Mouse (Mus musculus) left cerebral cortex, postnatal 4 days (tissue): ENCODE results near the gene Ube4a. TPM values are rescaled to one million over a fixed set of nuclear protein-coding genes. Genes with fewer than 3 reads are reported as not detected.

Source experiments
- DNase-seq: peaks from one replicate; pipeline ENCODE4 v3.0.0-alpha.2; 2022
- intact Hi-C: fragments of 180-260 bp; cut with DNase I; formaldehyde crosslinking; loops from one replicate; pipeline ENCODE4 v1.15.1; 2025
- total RNA-seq, 2 experiments: library from RNA; stranded (reverse); gene quantifications; 2 replicates each; pipeline ENCODE4 v1.2.3; 2021

Gene Ube4a
- 100 to 1,000 TPM in 1 of 2 experiments, 10 to 100 TPM in 1; 95.1 to 104 TPM for total RNA-seq

DNA sequence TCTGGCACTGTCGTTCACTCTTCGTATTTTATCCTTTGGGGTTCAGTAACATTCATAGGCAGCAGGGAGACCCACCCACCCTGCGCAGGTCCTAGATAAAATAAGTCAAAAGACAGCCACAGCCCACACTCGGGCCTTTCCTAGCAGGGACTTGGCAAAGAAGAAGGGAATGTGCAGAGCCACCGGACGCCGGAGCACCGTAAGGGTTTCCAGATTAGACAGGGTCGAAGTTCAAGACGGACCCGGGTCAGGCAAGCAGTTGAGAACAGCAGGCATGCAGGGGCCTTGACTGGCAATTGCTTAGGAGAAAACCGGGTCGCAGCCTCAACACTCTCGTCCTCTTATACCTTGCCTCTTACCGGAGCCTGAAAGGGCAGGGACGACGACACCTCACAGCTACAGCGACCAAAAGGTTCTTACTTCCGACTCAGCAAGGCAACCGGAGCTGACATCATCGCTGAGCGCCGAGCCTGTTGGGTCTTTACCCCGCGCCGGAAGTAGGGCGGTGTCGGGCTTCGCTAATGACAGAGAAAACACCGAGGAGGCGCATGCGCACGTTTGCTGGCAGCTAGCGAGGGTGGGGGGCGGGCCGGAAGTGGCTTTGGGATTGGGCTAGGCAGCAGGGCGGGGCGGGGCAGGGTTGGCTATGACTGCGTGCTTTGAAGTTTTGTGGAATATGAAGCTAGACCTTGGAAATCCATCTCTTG, at the start of gene Ube4a:
Ube4a (minus strand) TSS at position 475 of the 707 bp plus-strand sequence.
- intact Hi-C loops, result loop anchor here (5.0 kb wide), 2 partner anchors 82 to 83 kb away; partner anchors contain the start of gene Kmt2a
- DNase-seq, result peak; percentile 99

DNA sequence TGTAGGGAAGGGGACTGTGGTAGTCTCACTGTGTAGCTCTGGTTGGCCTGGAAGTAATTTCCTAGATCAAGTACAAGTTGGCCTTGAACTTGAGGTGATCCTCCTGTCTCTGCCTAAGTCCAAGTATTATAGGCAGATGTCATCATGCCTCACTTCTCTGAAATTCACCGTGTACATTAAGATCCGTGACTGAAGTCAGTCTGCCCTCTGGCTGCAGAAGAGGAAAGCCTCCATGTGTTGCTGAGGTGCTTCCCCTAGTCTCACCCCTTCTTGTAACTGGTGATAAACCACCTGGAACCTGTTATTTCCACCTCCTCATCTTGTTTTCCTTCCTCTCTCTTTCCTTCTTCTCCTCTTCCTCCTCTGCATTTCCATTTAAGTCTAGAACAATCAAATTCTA, 49.5 kb upstream of the Ube4a start:
- DNase-seq, result no peak
- intact Hi-C loops, result no loop called here

DNA sequence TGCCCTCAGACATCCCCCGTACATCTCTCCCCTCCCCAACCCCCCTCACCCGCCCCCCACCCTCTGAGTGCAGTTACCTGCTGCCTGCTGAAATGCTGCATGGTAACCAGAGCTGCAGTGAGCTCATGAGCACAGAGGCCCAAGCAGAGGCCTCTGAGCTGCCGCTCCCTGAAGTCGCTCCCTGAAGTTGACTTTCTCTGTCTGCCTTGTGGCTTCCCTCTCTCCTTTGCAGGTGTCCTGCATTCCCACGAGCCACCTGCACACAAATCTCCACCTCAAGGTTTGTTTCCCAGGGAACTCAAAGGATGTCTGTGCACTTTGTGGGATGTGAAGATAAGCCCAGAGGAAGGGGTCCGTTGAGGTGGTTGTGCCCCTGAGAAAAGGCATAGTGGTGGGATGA, 45.9 kb upstream of the Ube4a start:
- DNase-seq, result no peak
- intact Hi-C loops, result no loop called here

DNA sequence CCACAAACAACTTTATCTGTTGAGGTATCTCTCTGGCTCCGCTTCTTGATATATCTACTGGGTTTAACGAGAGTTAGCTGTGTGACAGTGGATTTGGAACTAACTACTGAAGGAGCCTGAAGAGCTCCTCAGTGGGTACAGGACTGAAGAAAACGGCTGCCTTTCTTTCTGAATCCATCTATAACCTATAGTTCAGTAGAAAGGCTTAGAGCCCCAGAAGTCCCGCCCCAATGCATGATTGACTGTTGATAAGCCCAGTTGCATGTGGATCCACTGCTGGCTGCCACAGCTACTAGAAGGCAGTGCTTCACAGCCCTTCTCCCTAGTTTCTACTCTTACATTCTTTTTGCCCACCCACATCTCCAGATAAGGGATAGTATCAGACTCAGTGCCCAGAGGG, 45.1 kb upstream of the Ube4a start:
- intact Hi-C loops, result no loop called here
- DNase-seq, result no peak

DNA sequence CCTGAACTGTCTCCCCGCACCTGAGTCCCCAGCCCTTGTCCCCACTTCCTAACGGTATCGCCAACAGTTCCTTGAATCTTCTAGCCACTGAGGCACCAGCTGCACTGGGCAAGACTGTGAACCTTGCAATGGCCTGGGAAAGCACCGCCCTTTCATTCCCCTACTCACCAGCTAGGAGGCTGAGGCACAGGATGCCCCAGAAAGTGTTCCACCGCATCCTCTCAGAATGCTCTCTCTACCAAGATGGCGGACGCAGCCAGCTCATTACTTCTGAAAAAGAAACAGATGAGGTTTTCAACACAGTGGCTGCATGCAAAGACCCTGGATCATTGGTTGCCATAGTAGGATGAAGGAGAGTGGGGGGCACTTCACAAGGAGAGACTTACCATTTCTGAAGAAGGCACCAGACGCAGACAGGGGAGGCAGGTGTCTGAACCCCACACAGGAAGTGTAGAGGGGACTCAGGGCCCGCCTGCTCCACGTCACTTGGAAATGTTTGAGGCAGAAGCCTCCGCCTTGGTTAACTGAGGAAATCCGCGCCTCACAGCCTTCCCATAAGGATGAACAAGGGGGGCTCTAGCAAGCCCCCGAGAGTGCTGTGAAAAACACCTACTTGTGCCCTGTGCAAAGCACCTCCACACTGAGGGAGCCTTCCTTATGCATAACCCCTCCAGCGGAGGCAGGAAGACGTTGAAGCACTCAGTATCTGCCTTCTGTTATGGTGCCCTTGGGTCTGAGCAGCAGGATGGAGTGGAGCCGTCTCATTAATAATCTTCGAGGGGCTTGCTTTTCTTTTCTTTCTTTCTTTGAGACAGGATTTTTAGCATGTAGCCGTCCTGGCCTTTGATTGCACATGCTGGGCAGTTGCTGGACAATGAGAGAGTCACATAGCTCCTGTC, 44.0 kb upstream of the Ube4a start, which contains the start of gene Cd3e:
Cd3e (minus strand) TSS at position 448 of the 899 bp plus-strand sequence.
- intact Hi-C loops, result no loop called here
- DNase-seq, result no peak

DNA sequence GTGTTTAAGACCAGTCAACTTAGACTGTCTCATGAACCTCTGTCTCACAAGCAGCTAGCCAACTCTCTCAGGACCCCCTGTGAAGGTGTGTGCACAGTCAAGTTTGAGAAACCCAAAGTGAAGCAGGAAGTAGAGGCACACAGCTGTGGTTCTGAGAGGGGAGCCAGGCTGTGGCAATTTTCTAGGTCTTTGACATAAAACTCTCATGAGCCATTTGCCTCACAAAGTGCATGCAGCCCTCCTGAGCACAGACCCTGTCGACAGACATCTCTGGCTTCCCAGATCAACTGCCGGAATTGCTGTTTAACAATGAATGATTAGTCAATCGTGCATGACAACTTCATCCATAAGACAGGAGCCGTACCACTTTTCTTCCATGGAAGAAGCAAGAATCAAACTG, 42.9 kb upstream of the Ube4a start:
- intact Hi-C loops, result no loop called here
- no peak for DNase-seq

DNA sequence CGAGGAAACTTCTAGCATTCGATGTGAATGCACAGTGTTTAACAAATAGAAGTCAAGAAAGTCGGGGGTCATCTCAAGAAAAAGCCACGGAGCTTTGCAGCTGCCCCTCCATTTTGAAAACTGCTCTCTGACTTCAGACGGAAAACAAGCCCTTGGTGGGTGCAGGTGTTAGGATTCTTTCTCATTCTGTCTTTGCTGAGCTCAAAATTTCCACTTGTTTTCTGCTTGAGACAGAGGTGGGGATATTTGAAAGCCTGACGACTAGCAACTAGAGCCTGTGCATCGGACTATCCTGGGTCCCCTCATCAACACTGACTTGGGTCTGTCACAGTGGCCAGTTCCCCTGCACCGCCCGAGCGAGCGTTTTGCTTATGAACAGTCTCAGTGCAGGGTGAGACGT, 42.0 kb upstream of the Ube4a start:
- DNase-seq, result no peak
- intact Hi-C loops, result no loop called here

DNA sequence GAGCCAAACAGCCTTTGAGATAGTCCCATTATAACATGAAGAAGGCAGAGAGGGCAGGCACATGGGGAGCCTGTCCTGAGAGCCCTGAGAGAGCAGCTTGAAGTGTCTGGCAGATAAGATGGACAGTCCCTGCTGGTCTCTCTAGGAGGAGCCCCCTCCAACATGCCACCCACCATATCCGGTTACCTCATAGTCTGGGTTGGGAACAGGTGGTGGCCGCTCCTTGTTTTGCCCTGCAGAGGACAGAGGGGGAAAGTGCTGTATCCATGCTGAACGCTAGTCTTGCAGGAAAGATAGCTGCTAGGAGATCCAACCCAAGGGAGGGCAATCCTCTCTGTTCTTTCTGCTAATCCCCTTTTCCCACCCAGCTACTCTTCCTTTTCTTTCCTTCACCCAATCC, 34.8 kb upstream of the Ube4a start:
- intact Hi-C loops, result no loop called here
- no peak for DNase-seq

DNA sequence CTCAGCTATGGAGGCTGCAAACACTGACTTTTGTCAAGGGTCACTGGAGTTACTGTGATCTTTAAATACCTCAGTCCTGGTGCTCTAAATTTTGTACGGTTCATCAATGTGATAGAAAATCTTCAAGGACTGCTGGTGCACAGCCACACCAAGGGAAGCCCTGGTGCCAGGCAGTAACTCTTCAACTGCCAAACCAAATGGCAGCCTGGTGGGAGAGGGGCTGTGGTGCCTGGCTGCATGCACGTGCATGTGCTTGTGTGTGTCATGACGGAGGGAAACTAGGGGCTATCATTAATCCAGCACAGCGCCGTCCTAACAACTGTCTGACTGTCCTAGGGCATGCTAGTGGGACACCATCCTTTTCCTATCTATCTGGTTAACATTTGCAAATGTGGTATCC, 34.4 kb upstream of the Ube4a start:
- no peak for DNase-seq
- intact Hi-C loops, result no loop called here

DNA sequence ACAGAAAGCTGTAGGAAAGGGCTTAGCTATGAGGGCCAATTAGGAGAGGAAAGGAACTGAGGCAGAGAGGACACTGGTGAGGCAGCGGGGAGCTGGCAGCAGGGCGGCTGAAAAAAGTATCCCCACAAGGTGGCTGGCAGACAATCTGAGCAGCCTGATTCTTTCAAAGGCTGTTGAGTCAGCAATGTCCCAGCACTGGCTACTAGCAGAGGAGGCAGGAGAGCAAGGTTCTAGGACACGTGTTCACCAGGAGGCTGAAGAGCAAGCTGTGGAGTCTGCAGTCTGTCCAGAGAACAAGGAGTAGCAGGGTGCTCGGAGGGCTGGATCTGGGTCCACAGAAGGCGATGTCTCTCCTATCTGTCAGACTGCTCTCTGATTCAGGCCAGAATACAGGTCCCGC, 33.8 kb upstream of the Ube4a start:
- DNase-seq, result no peak
- intact Hi-C loops, result no loop called here

DNA sequence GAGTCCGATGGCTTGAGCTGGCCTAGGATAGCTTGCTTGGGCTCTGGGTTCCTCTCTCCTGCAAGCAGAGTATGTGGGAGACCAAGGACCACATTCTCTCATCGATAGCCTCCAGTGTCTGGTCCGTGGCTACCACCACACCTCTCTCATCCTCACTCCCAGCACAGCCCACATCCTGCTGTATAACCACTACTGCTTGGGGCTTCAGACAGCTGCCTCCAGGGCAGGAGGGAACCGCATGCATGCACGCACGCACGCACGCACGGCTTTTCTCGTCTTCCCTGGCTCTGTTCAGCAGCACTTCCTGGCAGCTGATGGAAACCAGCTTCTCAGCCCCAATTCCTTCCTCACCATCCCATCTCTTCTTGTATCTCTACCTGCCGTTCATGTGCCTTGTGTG, 32.7 kb upstream of the Ube4a start:
- intact Hi-C loops, result no loop called here
- no peak for DNase-seq

DNA sequence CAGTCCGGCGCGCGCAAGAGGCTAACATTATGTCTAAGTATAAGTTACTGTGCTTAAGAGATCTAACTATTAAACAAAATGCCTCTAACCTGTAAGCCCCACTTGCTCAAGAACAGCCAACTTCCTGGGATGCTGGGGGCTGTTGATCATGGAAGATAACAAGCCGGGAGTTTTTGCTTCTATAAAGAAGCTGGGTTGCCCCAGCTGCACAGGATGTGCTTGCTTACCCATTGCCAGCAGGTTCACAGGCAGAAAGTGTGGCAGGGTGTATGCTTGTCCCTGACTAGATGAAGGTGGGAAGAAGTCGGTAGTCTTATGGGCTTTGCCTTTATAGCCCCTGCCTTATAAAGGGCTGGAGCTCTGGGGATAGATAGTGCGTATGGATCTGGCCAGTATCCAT, 31.2 kb upstream of the Ube4a start:
- intact Hi-C loops, result no loop called here
- DNase-seq, result no peak

DNA sequence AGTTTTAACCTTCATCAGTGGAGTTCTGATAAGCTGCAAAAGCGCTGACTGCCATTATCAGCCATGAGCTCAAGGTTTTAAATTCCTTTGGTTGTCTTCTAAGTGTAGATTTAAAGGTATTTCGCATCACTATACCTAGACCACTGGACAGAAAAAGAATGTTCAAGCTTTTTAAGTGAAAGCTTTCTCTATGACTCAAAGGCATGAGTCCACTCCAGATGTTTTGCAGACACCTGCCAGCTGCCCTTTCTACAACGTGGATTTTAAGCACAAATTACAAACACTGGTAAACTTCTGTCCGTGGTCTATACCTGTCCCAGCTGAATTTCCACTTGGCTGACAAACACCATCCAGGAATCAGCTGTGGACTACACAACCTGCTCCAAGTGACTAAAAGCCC, 29.6 kb upstream of the Ube4a start:
- intact Hi-C loops, result no loop called here
- no peak for DNase-seq

DNA sequence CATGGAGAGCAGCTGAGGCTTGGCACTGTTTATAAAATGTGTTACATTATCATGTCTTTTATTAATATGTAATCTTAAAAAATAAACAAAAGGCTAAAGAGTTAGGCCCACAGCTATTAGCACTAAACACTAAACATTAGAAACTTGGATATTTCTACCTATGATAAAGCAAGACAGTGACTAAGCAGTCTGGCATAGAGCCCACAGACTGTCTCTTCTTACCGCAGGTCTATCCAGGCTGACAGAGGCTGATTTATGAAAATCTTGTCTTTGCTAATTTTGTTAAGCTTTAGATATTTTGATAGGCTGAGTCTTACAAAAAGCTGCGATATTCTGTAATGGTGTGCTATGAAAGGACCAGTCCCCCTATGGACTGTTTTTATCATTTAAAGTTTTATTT, 27.9 kb upstream of the Ube4a start:
- DNase-seq, result no peak
- intact Hi-C loops, result no loop called here

DNA sequence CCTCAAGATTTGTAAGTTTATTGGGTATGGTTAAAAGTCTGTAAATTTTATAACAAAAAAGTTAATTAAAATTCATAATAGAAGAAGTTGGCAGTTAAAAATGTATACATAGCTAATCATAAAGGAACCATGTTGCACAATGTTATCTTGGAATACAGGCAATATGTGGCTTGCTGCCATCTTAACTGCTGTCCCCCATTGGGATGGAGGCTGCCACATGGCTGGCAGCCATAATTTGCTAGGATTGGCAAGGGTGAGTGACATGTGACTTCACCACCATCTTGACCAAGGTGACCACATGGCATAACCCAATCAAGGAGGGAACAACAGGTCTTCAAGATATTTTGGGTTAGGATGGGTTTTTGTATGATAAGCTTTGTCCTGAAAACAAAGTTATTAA, 26.9 kb upstream of the Ube4a start:
- intact Hi-C loops, result no loop called here

DNA sequence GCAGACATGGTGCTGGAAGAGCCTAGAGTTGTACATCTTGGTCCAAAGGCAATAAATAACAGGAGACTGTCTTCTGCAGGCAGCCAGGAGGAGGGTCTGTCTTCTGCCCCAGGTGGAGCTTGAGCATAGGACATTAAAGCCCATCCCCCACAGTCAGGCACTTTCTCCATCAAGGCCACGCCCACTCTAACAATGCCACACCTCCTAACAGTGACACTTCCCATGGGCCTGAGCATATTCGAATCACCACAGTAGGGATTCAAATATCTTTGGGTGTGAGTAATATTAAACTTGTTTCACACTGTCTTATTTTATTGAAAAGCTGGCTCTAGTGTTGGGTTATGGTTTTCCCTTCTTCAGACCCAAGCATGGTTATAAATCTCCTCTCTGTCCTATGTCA, 26.4 kb upstream of the Ube4a start:
- no peak for DNase-seq
- intact Hi-C loops, result no loop called here

More for the DNA sequence above, 26.9 kb upstream of the Ube4a start:
- DNase-seq, result peak; percentile 70

DNA sequence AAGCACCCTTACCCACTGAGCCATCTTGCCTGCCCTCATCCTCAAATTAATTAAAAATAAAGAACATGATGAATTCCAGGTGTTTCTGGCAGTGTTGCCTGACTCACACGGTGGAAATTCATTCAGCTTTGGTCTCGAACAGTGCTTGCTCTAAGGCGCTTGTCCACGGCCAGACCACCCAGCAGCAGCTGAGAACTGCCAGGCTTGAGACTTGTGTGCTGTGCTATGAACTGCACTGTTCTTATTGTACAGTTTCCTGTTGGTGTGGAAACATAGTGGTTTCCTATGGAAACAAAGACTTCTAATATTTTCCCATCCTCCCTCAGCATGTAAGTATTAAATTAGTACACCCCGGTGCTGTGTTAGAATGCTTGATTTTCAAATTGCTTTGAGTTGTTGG, 21.6 kb upstream of the Ube4a start:
- intact Hi-C loops, result no loop called here
- no peak for DNase-seq

DNA sequence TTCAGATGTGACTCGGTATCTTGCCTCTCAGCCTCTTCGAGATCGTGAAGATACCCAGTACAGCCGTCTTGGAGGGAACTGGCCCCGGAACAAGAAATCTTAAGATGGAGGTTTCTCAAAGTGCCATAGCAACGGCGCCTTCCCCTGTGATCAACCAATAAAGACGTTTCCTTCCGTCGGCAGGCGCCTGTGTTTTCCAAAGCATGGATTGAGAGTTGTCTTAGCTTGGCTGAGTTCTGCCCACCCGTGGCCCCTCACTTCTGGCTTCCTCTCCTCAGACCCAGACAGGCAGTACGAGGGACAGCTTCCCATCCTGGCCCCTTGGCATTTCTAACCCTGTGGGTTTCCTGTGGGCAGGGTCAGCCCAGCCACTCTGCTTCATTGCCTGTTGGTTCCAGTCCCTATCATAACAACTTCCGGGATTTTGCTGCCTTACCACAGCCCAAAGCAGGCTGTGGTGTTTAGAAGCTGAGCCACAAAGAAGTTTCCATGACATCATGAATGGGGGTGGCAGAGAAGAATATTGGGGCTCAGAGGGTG, 20.9 kb upstream of the Ube4a start:
- intact Hi-C loops, result no loop called here
- DNase-seq, result no peak

DNA sequence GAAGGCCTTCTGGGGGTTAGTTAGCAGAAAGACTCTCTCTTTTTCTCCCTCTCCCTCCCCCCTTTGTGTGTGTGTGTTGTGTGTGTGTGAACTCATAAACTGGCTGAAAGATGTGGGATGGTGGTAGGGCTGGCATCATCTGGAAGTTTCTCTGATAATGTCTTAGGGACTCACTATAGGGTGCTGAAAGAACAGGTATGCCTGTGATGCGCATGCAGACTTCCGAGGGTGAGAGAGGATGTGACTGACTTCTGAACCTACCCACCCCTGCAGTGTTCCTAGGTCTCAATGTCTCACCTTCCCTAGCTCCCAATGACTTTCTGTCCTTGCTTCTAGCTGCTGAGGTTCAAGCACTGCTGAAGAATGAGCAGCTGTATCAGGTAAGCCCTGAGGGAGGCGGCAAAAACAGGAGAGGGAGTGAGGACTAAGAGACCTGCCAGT, 20.3 kb upstream of the Ube4a start:
- intact Hi-C loops, result no loop called here

DNA sequence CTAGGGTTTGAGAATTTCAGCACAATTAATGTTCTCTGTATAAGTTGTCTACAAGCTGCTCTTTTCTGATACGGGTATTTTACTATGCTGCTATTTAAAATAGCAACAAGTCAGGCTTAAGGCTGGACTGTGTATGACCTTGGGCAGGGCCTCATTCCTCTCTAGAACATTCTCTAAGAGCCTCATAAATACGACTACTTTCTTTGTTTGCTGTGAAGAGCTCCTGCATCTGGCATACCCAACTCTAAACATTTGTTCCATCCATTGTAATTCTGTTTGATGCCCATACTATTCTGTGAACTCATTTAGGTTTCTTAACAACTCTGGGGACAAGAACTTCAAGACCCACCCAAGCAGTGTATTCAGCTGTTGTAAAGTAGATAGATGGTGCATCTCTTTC, 17.6 kb upstream of the Ube4a start:
- intact Hi-C loops, result no loop called here
- no peak for DNase-seq

More for the DNA sequence above, 20.3 kb upstream of the Ube4a start:
- no peak for DNase-seq

DNA sequence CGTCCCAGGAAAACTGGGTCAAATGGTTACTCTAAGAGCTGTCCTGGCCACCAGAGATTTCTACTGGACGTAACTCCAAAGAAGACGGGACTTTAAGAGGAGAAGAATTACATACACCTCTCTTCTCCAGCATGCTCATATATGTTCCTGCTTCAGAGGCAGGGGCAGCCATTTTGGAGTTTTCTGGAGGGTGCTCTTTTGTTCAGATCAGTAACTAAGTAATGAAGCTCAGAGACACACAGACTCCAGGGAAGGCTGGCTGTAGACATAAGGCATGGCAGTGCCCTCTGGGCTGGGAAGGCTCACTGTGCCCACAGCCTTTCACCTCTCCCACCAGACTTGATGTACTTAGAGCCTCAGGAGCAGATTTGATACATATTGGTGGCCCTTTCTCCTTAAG, 17.1 kb upstream of the Ube4a start:
- DNase-seq, result no peak
- intact Hi-C loops, result no loop called here

DNA sequence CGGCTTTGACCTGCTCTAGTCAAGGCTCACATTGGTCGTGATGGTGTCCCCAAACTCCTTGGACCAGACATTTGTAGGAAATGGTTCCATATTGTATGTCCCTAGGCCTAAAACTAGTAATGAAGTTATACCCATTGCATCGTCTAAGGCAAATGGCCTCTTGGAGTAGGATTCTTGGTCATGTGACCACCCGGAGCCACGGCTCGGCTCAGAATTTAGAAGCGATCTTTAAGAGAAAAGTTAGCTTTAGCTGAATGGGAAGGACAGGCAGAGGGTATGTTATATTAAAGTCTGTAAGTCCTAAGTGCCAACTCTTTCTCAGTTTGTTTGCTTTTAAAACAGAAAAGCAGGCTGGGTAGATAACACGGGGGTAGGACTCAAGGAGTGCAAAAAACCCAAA, 16.7 kb upstream of the Ube4a start:
- intact Hi-C loops, result no loop called here
- DNase-seq, result no peak
